Mouse (Mus musculus): Measurements from ENCODE around the gene Myh15. TPM values are rescaled to one million over a fixed set of nuclear protein-coding genes. Genes with fewer than 3 reads are reported as not detected.

The Myh15 gene
- polyA plus RNA-seq (2012; rRNA removed) (0.22 and 0.36 TPM in 2 replicates), polyA plus RNA-seq (2014; fragmentation: Nextera tagmentation; extraction: Ambion mirVana) (0.48 and 0.52 TPM in 2 replicates)

- no peaks in the 10 kb centered on the region for H3K36me3 ChIP-seq (ENCODE audit: control insufficient read depth, insufficient read depth, low read length)
- ATAC-seq (ENCODE audit: low FRiP score, low read depth) (no peak), DNase-seq (ENCODE audit: low spot score) (no peak)
- H3K9me3 ChIP-seq (ENCODE audit: control insufficient read depth, low read length), result no peaks in the 10 kb centered on the region
- no peak within 1 kb of the TSS for H3K27ac ChIP-seq (replicated peaks; ENCODE audit: low read depth, low read length)
- H3K4me1 ChIP-seq (ENCODE audit: control insufficient read depth, insufficient read depth, low read length), result no peaks in the 10 kb centered on the region
- no peak within 1 kb of the TSS for H3K4me3 ChIP-seq (replicated peaks; ENCODE audit: low read length)
- no peak within 1 kb of the TSS for H3K4me2 ChIP-seq (replicated peaks; ENCODE audit: low read depth, low read length, severe bottlenecking)
- no peak within 1 kb of the TSS for H3K9ac ChIP-seq (ENCODE audit: low read depth, low read length, severe bottlenecking)
- 59% methylated on average over 1 of the region's 1 CpGs for whole genome bisulfite sequencing
- TF ChIP-seq POLR2A (IDR thresholded peaks at IDR 0.05; ENCODE audit: borderline replicate concordance, extremely low read depth, insufficient read depth, insufficient read length), result no peak
- no peaks in the 10 kb centered on the region for H3K27me3 ChIP-seq (ENCODE audit: control insufficient read depth, insufficient read depth, low read length)
These were observed at the start of gene Myh15 for GRCm38 (mm10) chr16:49057186-49057585. TSS of gene Myh15 (plus strand) at chr16:49057486.

- no peaks in the 10 kb centered on the region for H3K27me3 ChIP-seq (ENCODE audit: control insufficient read depth, insufficient read depth, low read length)
- WGBS, result 58% methylated on average over 5 of the region's 5 CpGs
- DNase-seq (ENCODE audit: low spot score) (peak; percentile 80), ATAC-seq (ENCODE audit: low FRiP score, low read depth) (no peak; the same call in 1 of the 2 replicates)
- TF ChIP-seq POLR2A (IDR thresholded peaks at IDR 0.05; ENCODE audit: borderline replicate concordance, extremely low read depth, insufficient read depth, insufficient read length), result no peak
- H3K4me3 ChIP-seq (replicated peaks; ENCODE audit: low read length), result no peak overlapping the region
- no peak overlapping the region for H3K4me2 ChIP-seq (replicated peaks; ENCODE audit: low read depth, low read length, severe bottlenecking)
- H3K27ac ChIP-seq (replicated peaks; ENCODE audit: low read depth, low read length), result no peak overlapping the region
- no peak overlapping the region for H3K9ac ChIP-seq (ENCODE audit: low read depth, low read length, severe bottlenecking)
- H3K9me3 ChIP-seq (ENCODE audit: control insufficient read depth, low read length), result no peaks in the 10 kb centered on the region
- no peaks in the 10 kb centered on the region for H3K4me1 ChIP-seq (ENCODE audit: control insufficient read depth, insufficient read depth, low read length)
- H3K36me3 ChIP-seq (ENCODE audit: control insufficient read depth, insufficient read depth, low read length), result peaks cover 23% of the 10 kb centered on the region
These were observed 40.5 kb upstream of the Myh15 start for GRCm38 (mm10) chr16:49016620-49017332.

GRCm38 (mm10) chr16:49035852-49036251 is 21.4 kb upstream of the Myh15 start:
- no peak for TF ChIP-seq POLR2A (IDR thresholded peaks at IDR 0.05; ENCODE audit: borderline replicate concordance, extremely low read depth, insufficient read depth, insufficient read length)
- H3K4me1 ChIP-seq (ENCODE audit: control insufficient read depth, insufficient read depth, low read length), result no peaks in the 10 kb centered on the region
- 53% methylated on average over 4 of the region's 4 CpGs for WGBS
- ATAC-seq (ENCODE audit: low FRiP score, low read depth) (no peak), DNase-seq (ENCODE audit: low spot score) (no peak)
- no peak overlapping the region for H3K4me2 ChIP-seq (replicated peaks; ENCODE audit: low read depth, low read length, severe bottlenecking)
- no peak overlapping the region for H3K27ac ChIP-seq (replicated peaks; ENCODE audit: low read depth, low read length)
- no peaks in the 10 kb centered on the region for H3K36me3 ChIP-seq (ENCODE audit: control insufficient read depth, insufficient read depth, low read length)
- no peak overlapping the region for H3K9ac ChIP-seq (ENCODE audit: low read depth, low read length, severe bottlenecking)
- no peak overlapping the region for H3K4me3 ChIP-seq (replicated peaks; ENCODE audit: low read length)
- no peaks in the 10 kb centered on the region for H3K27me3 ChIP-seq (ENCODE audit: control insufficient read depth, insufficient read depth, low read length)
- H3K9me3 ChIP-seq (ENCODE audit: control insufficient read depth, low read length), result no peaks in the 10 kb centered on the region

GRCm38 (mm10) chr16:49037771-49038170 is 19.5 kb upstream of the Myh15 start:
- no peak overlapping the region for H3K4me2 ChIP-seq (replicated peaks; ENCODE audit: low read depth, low read length, severe bottlenecking)
- H3K9me3 ChIP-seq (ENCODE audit: control insufficient read depth, low read length), result no peaks in the 10 kb centered on the region
- WGBS, result 79% methylated on average over 4 of the region's 4 CpGs
- H3K27me3 ChIP-seq (ENCODE audit: control insufficient read depth, insufficient read depth, low read length), result no peaks in the 10 kb centered on the region
- H3K9ac ChIP-seq (ENCODE audit: low read depth, low read length, severe bottlenecking), result no peak overlapping the region
- no peak overlapping the region for H3K27ac ChIP-seq (replicated peaks; ENCODE audit: low read depth, low read length)
- DNase-seq (ENCODE audit: low spot score) (no peak), ATAC-seq (ENCODE audit: low FRiP score, low read depth) (no peak)
- no peaks in the 10 kb centered on the region for H3K4me1 ChIP-seq (ENCODE audit: control insufficient read depth, insufficient read depth, low read length)
- no peaks in the 10 kb centered on the region for H3K36me3 ChIP-seq (ENCODE audit: control insufficient read depth, insufficient read depth, low read length)
- H3K4me3 ChIP-seq (replicated peaks; ENCODE audit: low read length), result no peak overlapping the region
- TF ChIP-seq POLR2A (IDR thresholded peaks at IDR 0.05; ENCODE audit: borderline replicate concordance, extremely low read depth, insufficient read depth, insufficient read length), result no peak

- Histone ChIP-seq H3K4me3 (replicated peaks; ENCODE audit: low read length) (no peak overlapping the region), H3K9ac (ENCODE audit: low read depth, low read length, severe bottlenecking) (no peak overlapping the region), H3K27me3 (ENCODE audit: control insufficient read depth, insufficient read depth, low read length) (no peaks in the 10 kb centered on the region), H3K36me3 (ENCODE audit: control insufficient read depth, insufficient read depth, low read length) (no peaks in the 10 kb centered on the region), H3K9me3 (ENCODE audit: control insufficient read depth, low read length) (no peaks in the 10 kb centered on the region), H3K4me1 (ENCODE audit: control insufficient read depth, insufficient read depth, low read length) (no peaks in the 10 kb centered on the region), H3K4me2 (replicated peaks; ENCODE audit: low read depth, low read length, severe bottlenecking) (no peak overlapping the region), H3K27ac (replicated peaks; ENCODE audit: low read depth, low read length) (no peak overlapping the region)
- ATAC-seq (ENCODE audit: low FRiP score, low read depth) (no peak), DNase-seq (ENCODE audit: low spot score) (no peak)
- 81% methylated on average over 3 of the region's 3 CpGs for WGBS
- no peak for TF ChIP-seq POLR2A (IDR thresholded peaks at IDR 0.05; ENCODE audit: borderline replicate concordance, extremely low read depth, insufficient read depth, insufficient read length)
These were observed 16.6 kb upstream of the Myh15 start for GRCm38 (mm10) chr16:49040554-49041221.
